Mouse (Mus musculus) liver, embryonic 12.5 days (tissue): ENCODE results near the gene Mmp27. TPM values are rescaled to one million over a fixed set of nuclear protein-coding genes. Genes with fewer than 3 reads are reported as not detected.

Experiments
- ATAC-seq: fragments of 200-750 bp; cut with Nextera tagmentation; 2 replicates; pipeline ENCODE4 v1.8.0; 2017; ENCODE audit warnings: moderate number of reproducible peaks, mild to moderate bottlenecking, moderate library complexity
- H3K27ac ChIP-seq: fragments of 300-500 bp; sonication (generic); 2 replicates; pipeline ENCODE4 v1.5.1; 2016; ENCODE audit warnings: mild to moderate bottlenecking
- H3K27me3 ChIP-seq: fragments of 300-500 bp; sonication (generic); replicated peaks from 2 replicates; pipeline ENCODE4 v1.6.1; 2016; ENCODE audit warnings: mild to moderate bottlenecking, moderate library complexity
- H3K36me3 ChIP-seq: fragments of 300-500 bp; sonication (generic); 2 replicates; pipeline ENCODE4 v1.6.1; 2016; ENCODE audit warnings: mild to moderate bottlenecking, moderate library complexity
- H3K4me1 ChIP-seq: fragments of 300-500 bp; sonication (generic); 2 replicates; pipeline ENCODE4 v1.6.1; 2016
- H3K4me2 ChIP-seq: fragments of 300-500 bp; sonication (generic); 2 replicates; pipeline ENCODE4 v1.6.1; 2016; ENCODE audit warnings: mild to moderate bottlenecking, moderate library complexity
- H3K4me3 ChIP-seq: fragments of 300-500 bp; sonication (generic); 2 replicates; pipeline ENCODE4 v1.5.1; 2016; ENCODE audit warnings: mild to moderate bottlenecking, moderate library complexity
- H3K9ac ChIP-seq: fragments of 300-500 bp; sonication (generic); 2 replicates; pipeline ENCODE4 v1.6.1; 2016; ENCODE audit warnings: mild to moderate bottlenecking, moderate library complexity
- H3K9me3 ChIP-seq: fragments of 300-500 bp; sonication (generic); replicated peaks from 2 replicates; pipeline ENCODE4 v1.6.1; 2016; ENCODE audit warnings: mild to moderate bottlenecking, moderate library complexity
- WGBS: fragments of 180-500 bp; shearing (Covaris S2); methylation state at CpG from one replicate; pipeline ENCODE4 v1.1.7; 2016; ENCODE audit not compliant: insufficient replicate concordance; 5-methylcytosine and 5-hydroxymethylcytosine counted together
- polyA plus RNA-seq: library from polyadenylated mRNA; unstranded; fragments of >200 nt; fragmentation: Nextera tagmentation; extraction: Ambion mirVana; gene quantifications from 2 replicates; pipeline ENCODE4 v1.2.1, GENCODE M21; 2016

Mmp27 gene
- polyA plus RNA-seq, 1 experiment from 2014 or later: 0.06 TPM

- no peaks in the 10 kb centered on the region for H3K9me3 ChIP-seq
- H3K27ac ChIP-seq: no peak overlapping the region
- no peak overlapping the region for H3K4me3 ChIP-seq
- no peak for ATAC-seq
- no peak overlapping the region for H3K9ac ChIP-seq
- no peak overlapping the region for H3K4me2 ChIP-seq
- H3K4me1 ChIP-seq: no peaks in the 10 kb centered on the region
- H3K27me3 ChIP-seq: no peaks in the 10 kb centered on the region
- WGBS: 73% methylated on average over 12 of the region's 12 CpGs
- no peaks in the 10 kb centered on the region for H3K36me3 ChIP-seq
Measured at GRCm38 (mm10) chr9:7605638-7606037, 34.4 kb downstream of the Mmp27 start.

DNA sequence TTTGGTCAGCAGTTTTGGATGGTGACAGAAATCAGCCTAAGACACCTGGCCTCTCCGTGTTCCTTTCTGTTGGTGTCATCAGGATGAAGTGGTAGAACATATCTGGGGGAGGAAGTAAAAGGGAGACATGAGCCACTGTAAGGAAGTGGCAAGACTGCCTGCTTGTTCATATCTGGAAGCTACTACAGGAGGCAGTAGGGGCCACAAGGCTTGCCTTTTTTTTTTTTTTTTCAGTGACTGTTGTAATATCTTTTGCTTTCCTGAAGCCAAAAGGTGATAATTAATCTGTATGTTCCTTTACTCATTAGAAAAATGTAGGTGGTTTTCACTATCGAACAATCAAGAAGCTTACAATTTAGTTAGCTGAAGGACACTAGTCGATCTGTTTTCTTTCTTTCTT, 51.4 kb downstream of the Mmp27 start:
- Histone ChIP-seq H3K9ac (no peak overlapping the region), H3K36me3 (no peaks in the 10 kb centered on the region), H3K9me3 (no peaks in the 10 kb centered on the region), H3K27ac (no peak overlapping the region), H3K27me3 (no peaks in the 10 kb centered on the region), H3K4me3 (no peak overlapping the region), H3K4me2 (no peak overlapping the region), H3K4me1 (no peaks in the 10 kb centered on the region)
- no peak for ATAC-seq
- 58% methylated on average over 3 of the region's 3 CpGs for WGBS

GRCm38 (mm10) chr9:7627931-7628330, 56.7 kb downstream of the Mmp27 start, which contains the start of gene Mmp20:
Gene Mmp20, plus strand, starts transcription at chr9:7628231.
- H3K4me2 ChIP-seq: no peak within 1 kb of the TSS
- no peak within 1 kb of the TSS for H3K27ac ChIP-seq
- no peak within 1 kb of the TSS for H3K4me3 ChIP-seq
- no peak within 1 kb of the TSS for H3K9ac ChIP-seq
- no peaks in the 10 kb centered on the region for H3K27me3 ChIP-seq
- no peaks in the 10 kb centered on the region for H3K9me3 ChIP-seq
- H3K36me3 ChIP-seq: no peaks in the 10 kb centered on the region
- no peaks in the 10 kb centered on the region for H3K4me1 ChIP-seq
- ATAC-seq: no peak

Other genes starting within 250 kb of the Mmp27 start
- 0.23 TPM in 1 of 2 replicates, not detected in the other for gene Mmp12, start 227.0 kb upstream of the Mmp27 start, polyA plus RNA-seq
- not detected in 2 replicates for gene Mmp1b, start 183.3 kb upstream of the Mmp27 start, polyA plus RNA-seq
- not detected in 2 replicates for gene Mmp3, start 125.6 kb upstream of the Mmp27 start, polyA plus RNA-seq
- gene Mmp10, start 69.0 kb upstream of the Mmp27 start, polyA plus RNA-seq: not detected in 2 replicates
- gene Mmp8, start 12.9 kb upstream of the Mmp27 start, polyA plus RNA-seq: 1.1 and 1.2 TPM in 2 replicates
- not detected in 2 replicates for gene Mmp20, start 56.8 kb downstream of the Mmp27 start, polyA plus RNA-seq
- gene Mmp7, start 120.7 kb downstream of the Mmp27 start, polyA plus RNA-seq: not detected in 2 replicates
- gene Tmem123, start 192.6 kb downstream of the Mmp27 start, polyA plus RNA-seq: 59.4 and 60.3 TPM in 2 replicates